Mouse (Mus musculus): ENCODE results near the gene Tmem132b. TPM values are rescaled to one million over a fixed set of nuclear protein-coding genes. Genes with fewer than 3 reads are reported as not detected.

Tmem132b gene
- polyA plus RNA-seq, 1 experiment from 2014 or later, result 0.03 TPM

DNA sequence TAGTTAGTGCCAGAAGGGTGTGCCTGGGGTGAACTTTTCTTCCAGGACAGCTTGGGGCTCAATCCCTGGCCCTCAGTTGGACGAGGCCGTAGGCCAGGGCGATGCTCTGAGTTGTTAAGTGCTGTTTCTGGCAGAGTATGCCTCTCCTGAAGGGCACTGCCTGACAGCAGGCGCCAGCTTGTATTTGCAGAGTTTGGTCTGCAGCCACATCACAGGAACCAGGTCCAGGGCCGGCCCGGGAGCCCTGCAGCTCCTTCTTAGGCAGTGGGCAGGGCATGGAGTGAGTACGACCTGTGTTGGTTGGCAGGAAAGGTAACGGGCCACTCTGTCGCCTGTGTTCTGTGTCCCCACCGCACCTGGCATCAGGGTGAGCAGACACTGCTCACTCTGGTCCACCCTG is 40.5 kb upstream of the Tmem132b start:
- H3K9ac ChIP-seq (ENCODE audit: low read depth, low read length), result no peak overlapping the region
- no peak overlapping the region for H3K27ac ChIP-seq (ENCODE audit: low read depth, low read length)
- no peaks in the 10 kb centered on the region for H3K4me1 ChIP-seq (ENCODE audit: control insufficient read depth, insufficient read depth, low read length)
- no peak for ATAC-seq (replicated peaks; ENCODE audit: insufficient number of reproducible peaks, low FRiP score, low TSS enrichment)
- H3K27me3 ChIP-seq (ENCODE audit: control insufficient read depth, insufficient read depth, low read length), result no peaks in the 10 kb centered on the region
- 87% methylated on average over 10 of the region's 10 CpGs for WGBS (ENCODE audit: insufficient replicate concordance)
- H3K9me3 ChIP-seq (replicated peaks; ENCODE audit: control insufficient read depth, low read length), result no peaks in the 10 kb centered on the region
- H3K36me3 ChIP-seq (ENCODE audit: control insufficient read depth, insufficient read depth, low read length), result no peaks in the 10 kb centered on the region; the same call in none of the 2 replicates
- no peak overlapping the region for H3K4me3 ChIP-seq (ENCODE audit: low read depth, low read length)
- H3K4me2 ChIP-seq, result no peak overlapping the region

DNA sequence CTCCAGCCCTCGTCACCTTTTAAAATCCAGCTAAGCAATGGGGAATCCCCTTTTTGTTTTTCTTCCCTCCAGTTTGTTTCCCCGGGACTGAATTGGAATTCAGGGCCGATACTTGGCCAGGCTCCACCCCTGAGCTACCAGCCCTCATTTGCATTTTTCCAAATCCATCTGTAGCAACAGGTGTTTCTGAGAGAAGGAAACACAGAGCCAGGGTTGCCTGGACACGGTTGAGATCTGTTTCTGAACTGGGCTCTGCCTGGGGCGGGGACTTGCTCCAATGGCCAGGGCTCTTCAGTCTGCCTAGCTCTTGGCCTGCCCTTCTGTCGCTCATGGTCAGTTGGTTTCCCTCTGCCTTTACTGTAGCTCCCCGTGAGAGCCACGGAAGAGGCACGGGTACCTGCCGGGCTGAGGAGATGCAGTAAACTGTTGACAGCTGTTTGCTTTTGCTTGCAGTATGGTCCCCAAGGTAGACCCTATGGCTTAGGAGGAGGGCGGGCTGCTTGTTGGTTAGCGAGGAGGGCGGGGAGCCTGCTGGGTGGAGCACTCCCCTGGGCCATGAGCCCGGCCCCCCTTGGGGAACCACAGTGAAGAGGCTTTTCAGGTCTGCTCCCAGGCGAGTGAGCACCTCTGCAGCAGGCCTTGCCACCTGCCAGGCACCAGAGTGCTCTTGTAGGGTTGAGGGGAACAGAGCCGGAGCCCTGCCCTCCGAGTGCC is 39.0 kb upstream of the Tmem132b start:
- Histone ChIP-seq H3K4me1 (ENCODE audit: control insufficient read depth, insufficient read depth, low read length) (no peaks in the 10 kb centered on the region), H3K4me3 (ENCODE audit: low read depth, low read length) (no peak overlapping the region), H3K9ac (ENCODE audit: low read depth, low read length) (no peak overlapping the region), H3K9me3 (replicated peaks; ENCODE audit: control insufficient read depth, low read length) (no peaks in the 10 kb centered on the region), H3K36me3 (ENCODE audit: control insufficient read depth, insufficient read depth, low read length) (no peaks in the 10 kb centered on the region; the same call in none of the 2 replicates), H3K27ac (ENCODE audit: low read depth, low read length) (no peak overlapping the region), H3K27me3 (ENCODE audit: control insufficient read depth, insufficient read depth, low read length) (no peaks in the 10 kb centered on the region), H3K4me2 (no peak overlapping the region)
- WGBS (ENCODE audit: insufficient replicate concordance), result 64% methylated on average over 17 of the region's 17 CpGs
- ATAC-seq (replicated peaks; ENCODE audit: insufficient number of reproducible peaks, low FRiP score, low TSS enrichment), result no peak

DNA sequence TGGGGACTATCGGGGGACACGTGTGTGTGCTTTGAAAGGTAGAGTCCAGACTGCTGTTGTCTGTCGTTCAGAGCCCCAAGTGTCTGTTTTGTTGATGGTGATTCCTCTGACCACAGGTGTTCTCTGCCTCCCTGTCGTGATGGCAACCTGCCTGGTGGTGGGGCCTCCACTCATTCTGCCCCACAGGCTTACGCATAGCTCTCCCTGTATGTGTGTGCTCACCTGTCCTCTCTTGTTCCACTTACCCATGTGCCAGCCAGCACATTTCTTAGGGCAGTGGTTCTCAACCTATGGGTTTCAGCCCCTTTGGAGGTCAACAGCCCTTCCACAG is 38.5 kb upstream of the Tmem132b start:
- H3K9ac ChIP-seq (ENCODE audit: low read depth, low read length), result no peak overlapping the region
- no peak overlapping the region for H3K27ac ChIP-seq (ENCODE audit: low read depth, low read length)
- 71% methylated on average over 5 of the region's 5 CpGs for WGBS (ENCODE audit: insufficient replicate concordance)
- H3K4me3 ChIP-seq (ENCODE audit: low read depth, low read length), result no peak overlapping the region
- ATAC-seq (replicated peaks; ENCODE audit: insufficient number of reproducible peaks, low FRiP score, low TSS enrichment), result no peak
- no peaks in the 10 kb centered on the region; the same call in none of the 2 replicates for H3K36me3 ChIP-seq (ENCODE audit: control insufficient read depth, insufficient read depth, low read length)
- H3K9me3 ChIP-seq (replicated peaks; ENCODE audit: control insufficient read depth, low read length), result no peaks in the 10 kb centered on the region
- H3K27me3 ChIP-seq (ENCODE audit: control insufficient read depth, insufficient read depth, low read length), result no peaks in the 10 kb centered on the region
- no peaks in the 10 kb centered on the region for H3K4me1 ChIP-seq (ENCODE audit: control insufficient read depth, insufficient read depth, low read length)
- H3K4me2 ChIP-seq, result no peak overlapping the region

DNA sequence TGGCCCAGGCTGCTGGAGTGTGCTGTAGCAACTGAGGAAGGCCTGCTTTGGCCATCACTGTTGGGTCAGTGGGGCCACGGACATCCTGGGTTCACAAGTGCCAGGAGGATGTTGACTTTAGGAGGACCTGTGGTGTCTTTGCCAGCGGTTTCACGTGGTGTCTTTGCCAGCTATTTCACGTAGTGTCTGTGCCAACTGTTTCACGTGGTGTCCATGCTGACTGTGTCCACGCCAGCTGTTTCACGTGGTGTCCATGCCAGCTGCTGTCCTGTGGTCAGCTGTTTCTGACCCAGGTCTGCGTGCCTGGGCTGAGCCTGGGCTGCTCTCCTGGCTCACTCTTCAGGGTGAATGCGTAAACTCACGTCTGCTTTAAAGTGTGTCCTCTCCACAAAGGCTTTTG is 35.9 kb upstream of the Tmem132b start:
- no peak overlapping the region for H3K9ac ChIP-seq (ENCODE audit: low read depth, low read length)
- no peaks in the 10 kb centered on the region for H3K4me1 ChIP-seq (ENCODE audit: control insufficient read depth, insufficient read depth, low read length)
- H3K27me3 ChIP-seq (ENCODE audit: control insufficient read depth, insufficient read depth, low read length), result no peaks in the 10 kb centered on the region
- H3K36me3 ChIP-seq (ENCODE audit: control insufficient read depth, insufficient read depth, low read length), result no peaks in the 10 kb centered on the region; the same call in none of the 2 replicates
- ATAC-seq (replicated peaks; ENCODE audit: insufficient number of reproducible peaks, low FRiP score, low TSS enrichment), result no peak
- no peaks in the 10 kb centered on the region for H3K9me3 ChIP-seq (replicated peaks; ENCODE audit: control insufficient read depth, low read length)
- H3K4me2 ChIP-seq, result no peak overlapping the region
- 90% methylated on average over 10 of the region's 10 CpGs for WGBS (ENCODE audit: insufficient replicate concordance)
- H3K27ac ChIP-seq (ENCODE audit: low read depth, low read length), result no peak overlapping the region
- H3K4me3 ChIP-seq (ENCODE audit: low read depth, low read length), result no peak overlapping the region

DNA sequence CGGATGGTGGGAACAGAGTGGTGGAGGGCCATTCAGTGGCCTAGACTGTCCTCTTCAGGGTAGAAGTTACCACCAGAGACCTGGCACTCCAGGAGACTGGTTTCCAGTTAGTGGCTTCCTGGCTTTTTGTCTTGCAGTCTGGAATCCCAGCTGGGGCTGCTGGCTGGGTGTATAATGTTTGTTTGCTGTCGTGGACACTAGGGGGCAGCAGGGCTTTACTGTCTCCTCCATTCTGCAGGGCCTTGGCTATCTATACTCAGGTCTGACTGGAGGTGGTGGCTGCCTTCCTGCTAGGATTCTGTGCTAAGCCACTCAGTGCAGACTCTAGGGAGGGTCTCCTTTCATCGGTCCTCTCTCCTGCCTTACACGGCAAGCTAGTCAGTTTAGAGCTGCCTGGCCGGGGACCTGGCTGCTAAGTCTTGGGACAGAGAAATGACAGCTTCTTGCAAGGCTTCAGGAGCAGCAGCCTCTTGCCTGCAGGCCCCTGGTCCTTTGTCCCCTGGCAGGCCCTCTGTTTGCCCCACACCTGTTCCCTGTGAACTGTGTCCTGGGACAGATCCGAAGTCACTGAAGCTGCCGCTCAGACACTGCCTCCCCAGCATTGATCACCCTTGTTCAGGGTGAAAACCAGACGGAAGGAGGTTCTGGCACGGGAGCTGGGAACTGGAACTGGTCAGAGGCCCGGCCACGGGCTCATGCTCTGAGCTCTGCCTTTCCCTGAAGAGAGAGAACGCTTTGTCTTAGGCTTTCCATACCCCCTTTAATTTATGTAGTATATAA is 33.6 kb upstream of the Tmem132b start:
- WGBS (ENCODE audit: insufficient replicate concordance), result 64% methylated on average over 12 of the region's 12 CpGs
- H3K9me3 ChIP-seq (replicated peaks; ENCODE audit: control insufficient read depth, low read length), result no peaks in the 10 kb centered on the region
- H3K4me1 ChIP-seq (ENCODE audit: control insufficient read depth, insufficient read depth, low read length), result no peaks in the 10 kb centered on the region
- H3K27me3 ChIP-seq (ENCODE audit: control insufficient read depth, insufficient read depth, low read length), result no peaks in the 10 kb centered on the region
- no peak overlapping the region for H3K4me3 ChIP-seq (ENCODE audit: low read depth, low read length)
- no peak overlapping the region for H3K27ac ChIP-seq (ENCODE audit: low read depth, low read length)
- H3K9ac ChIP-seq (ENCODE audit: low read depth, low read length), result no peak overlapping the region
- no peaks in the 10 kb centered on the region; the same call in none of the 2 replicates for H3K36me3 ChIP-seq (ENCODE audit: control insufficient read depth, insufficient read depth, low read length)
- H3K4me2 ChIP-seq, result no peak overlapping the region
- ATAC-seq (replicated peaks; ENCODE audit: insufficient number of reproducible peaks, low FRiP score, low TSS enrichment), result no peak; the same call in 1 of the 2 replicates

DNA sequence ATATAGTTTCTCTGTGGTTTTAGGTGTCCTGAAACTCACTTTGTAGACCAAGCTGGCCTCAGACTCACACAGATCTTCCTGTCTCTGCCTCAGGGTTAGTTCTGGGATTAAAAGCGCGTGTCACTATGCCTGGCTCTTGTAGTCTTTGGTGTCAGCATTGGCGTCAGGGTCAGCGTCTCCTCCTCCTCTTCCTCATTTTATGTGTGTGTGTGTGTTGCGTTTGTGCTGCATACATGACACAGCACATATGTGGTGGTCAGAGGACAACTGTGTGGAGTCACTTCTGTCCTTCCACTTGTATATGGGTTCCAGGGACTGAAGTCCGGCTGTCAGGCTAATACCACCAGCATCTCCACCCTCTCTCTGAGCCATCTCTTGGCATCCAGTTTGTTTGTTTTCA is 30.1 kb upstream of the Tmem132b start:
- H3K36me3 ChIP-seq (ENCODE audit: control insufficient read depth, insufficient read depth, low read length), result 0 out of 2 replicates have a peak, but pooled peaks cover 5% of the 10 kb centered on the region
- 88% methylated on average over 6 of the region's 6 CpGs for WGBS (ENCODE audit: insufficient replicate concordance)
- H3K27me3 ChIP-seq (ENCODE audit: control insufficient read depth, insufficient read depth, low read length), result no peaks in the 10 kb centered on the region
- no peak for ATAC-seq (replicated peaks; ENCODE audit: insufficient number of reproducible peaks, low FRiP score, low TSS enrichment)
- no peak overlapping the region for H3K9ac ChIP-seq (ENCODE audit: low read depth, low read length)
- H3K9me3 ChIP-seq (replicated peaks; ENCODE audit: control insufficient read depth, low read length), result no peaks in the 10 kb centered on the region
- no peak overlapping the region for H3K27ac ChIP-seq (ENCODE audit: low read depth, low read length)
- H3K4me3 ChIP-seq (ENCODE audit: low read depth, low read length), result no peak overlapping the region
- H3K4me1 ChIP-seq (ENCODE audit: control insufficient read depth, insufficient read depth, low read length), result no peaks in the 10 kb centered on the region
- no peak overlapping the region for H3K4me2 ChIP-seq

DNA sequence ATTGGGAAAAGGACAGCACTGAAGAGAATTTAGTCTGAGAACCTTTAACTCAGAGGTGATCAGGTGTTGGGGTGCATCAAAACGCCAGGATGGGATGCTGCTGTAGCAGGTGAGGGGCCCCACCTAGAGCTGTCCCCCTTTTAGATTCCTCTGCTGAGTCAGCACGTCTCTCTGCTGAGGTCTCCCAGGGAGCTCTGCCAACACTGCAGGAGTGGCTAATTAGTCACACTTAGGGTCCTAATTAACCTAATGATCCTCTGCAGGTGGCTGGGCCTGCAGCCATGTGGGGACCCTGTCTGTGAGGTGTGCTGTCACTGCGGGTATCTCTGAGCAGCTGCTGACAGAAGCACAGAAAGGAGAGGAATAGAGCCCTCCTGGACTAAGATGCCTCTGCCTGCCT is 29.4 kb upstream of the Tmem132b start:
- no peak for ATAC-seq (replicated peaks; ENCODE audit: insufficient number of reproducible peaks, low FRiP score, low TSS enrichment)
- no peaks in the 10 kb centered on the region for H3K27me3 ChIP-seq (ENCODE audit: control insufficient read depth, insufficient read depth, low read length)
- no peak overlapping the region for H3K4me3 ChIP-seq (ENCODE audit: low read depth, low read length)
- H3K4me2 ChIP-seq, result no peak overlapping the region
- H3K4me1 ChIP-seq (ENCODE audit: control insufficient read depth, insufficient read depth, low read length), result no peaks in the 10 kb centered on the region
- H3K9me3 ChIP-seq (replicated peaks; ENCODE audit: control insufficient read depth, low read length), result no peaks in the 10 kb centered on the region
- H3K9ac ChIP-seq (ENCODE audit: low read depth, low read length), result no peak overlapping the region
- H3K36me3 ChIP-seq (ENCODE audit: control insufficient read depth, insufficient read depth, low read length), result 0 out of 2 replicates have a peak, but pooled peaks cover 5% of the 10 kb centered on the region
- H3K27ac ChIP-seq (ENCODE audit: low read depth, low read length), result no peak overlapping the region
- 43% methylated on average over 3 of the region's 3 CpGs for WGBS (ENCODE audit: insufficient replicate concordance)

DNA sequence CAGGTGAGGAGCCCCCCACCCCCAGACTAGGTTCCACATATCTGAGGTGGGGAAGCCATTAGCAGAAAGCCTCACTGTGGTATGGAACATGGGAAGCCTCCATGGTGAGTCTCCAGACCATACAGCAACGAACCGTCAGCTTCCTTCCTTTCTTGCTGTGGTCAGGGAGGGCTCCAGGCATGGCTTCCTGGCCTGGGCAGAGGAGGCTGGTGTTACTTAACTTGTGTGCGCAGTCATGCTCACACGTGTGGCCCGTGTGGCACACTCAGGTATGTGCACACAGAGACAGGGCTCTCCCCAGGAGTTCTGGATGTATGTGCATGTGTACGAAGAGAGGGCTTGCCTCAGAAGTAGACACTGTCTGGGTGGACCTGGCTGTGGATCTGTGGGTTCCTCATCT is 27.9 kb upstream of the Tmem132b start:
- no peaks in the 10 kb centered on the region for H3K4me1 ChIP-seq (ENCODE audit: control insufficient read depth, insufficient read depth, low read length)
- H3K4me2 ChIP-seq, result no peak overlapping the region
- H3K9me3 ChIP-seq (replicated peaks; ENCODE audit: control insufficient read depth, low read length), result no peaks in the 10 kb centered on the region; the same call in 1 of the 2 replicates
- 0 out of 2 replicates have a peak, but pooled peaks cover 5% of the 10 kb centered on the region for H3K36me3 ChIP-seq (ENCODE audit: control insufficient read depth, insufficient read depth, low read length)
- ATAC-seq (replicated peaks; ENCODE audit: insufficient number of reproducible peaks, low FRiP score, low TSS enrichment), result no peak
- WGBS (ENCODE audit: insufficient replicate concordance), result 84% methylated on average over 6 of the region's 6 CpGs
- H3K9ac ChIP-seq (ENCODE audit: low read depth, low read length), result no peak overlapping the region
- no peak overlapping the region for H3K27ac ChIP-seq (ENCODE audit: low read depth, low read length)
- no peaks in the 10 kb centered on the region for H3K27me3 ChIP-seq (ENCODE audit: control insufficient read depth, insufficient read depth, low read length)
- H3K4me3 ChIP-seq (ENCODE audit: low read depth, low read length), result no peak overlapping the region
